Mouse (Mus musculus) ovary, postnatal 36 days (tissue): ENCODE measurements around the gene Abcc2.

Experiments
- DNase-seq: peaks from one replicate; pipeline ENCODE4 v3.0.0; 2022; ENCODE audit warnings: low spot score, mixed read lengths

Gene Abcc2

GRCm38 (mm10) chr19:43852837-43853545 is 71.0 kb downstream of the Abcc2 start:
- no peak for DNase-seq

DNA sequence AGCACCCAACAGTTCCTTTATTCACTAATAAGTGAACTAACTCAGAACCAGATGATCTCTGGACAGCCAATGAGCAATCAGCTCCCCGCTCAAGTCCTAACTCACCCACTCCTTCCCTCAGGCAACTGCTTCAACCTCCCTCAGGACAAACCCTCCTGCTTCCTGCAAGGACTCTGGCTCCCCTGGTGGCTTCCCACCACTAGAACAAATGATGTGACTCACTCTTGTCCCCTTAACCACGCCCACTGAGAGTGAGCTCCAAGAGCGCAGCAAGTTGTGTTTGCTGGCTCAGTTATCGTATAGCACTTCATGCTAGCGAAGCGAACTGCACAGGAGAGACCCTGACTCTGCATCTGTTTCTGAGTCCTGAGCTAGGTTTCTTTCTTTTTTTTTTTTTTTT is 75.4 kb downstream of the Abcc2 start:
- DNase-seq = no peak

- no peak for DNase-seq
Measured at GRCm38 (mm10) chr19:43870418-43870817, 88.4 kb downstream of the Abcc2 start.

DNA sequence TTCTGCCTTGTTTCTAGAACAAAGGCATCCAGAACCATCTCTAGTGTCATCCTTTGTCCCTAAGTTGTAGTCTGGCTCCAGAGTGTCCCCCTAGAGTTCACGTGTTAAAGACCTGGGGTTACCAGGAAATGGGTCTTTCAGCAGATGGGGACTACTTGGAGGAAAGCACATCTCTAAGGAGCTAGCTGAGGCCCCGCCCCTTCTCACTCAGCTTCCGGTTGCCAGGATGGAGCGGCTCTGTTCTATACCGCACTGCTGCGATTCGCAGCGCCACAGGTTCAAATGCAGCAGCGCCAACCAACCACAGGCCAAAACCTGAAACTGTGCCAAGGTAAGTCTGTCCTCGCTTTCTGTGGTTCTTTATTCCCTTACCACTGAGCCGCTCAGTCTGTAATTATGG is 92.4 kb downstream of the Abcc2 start:
- no peak for DNase-seq

DNA sequence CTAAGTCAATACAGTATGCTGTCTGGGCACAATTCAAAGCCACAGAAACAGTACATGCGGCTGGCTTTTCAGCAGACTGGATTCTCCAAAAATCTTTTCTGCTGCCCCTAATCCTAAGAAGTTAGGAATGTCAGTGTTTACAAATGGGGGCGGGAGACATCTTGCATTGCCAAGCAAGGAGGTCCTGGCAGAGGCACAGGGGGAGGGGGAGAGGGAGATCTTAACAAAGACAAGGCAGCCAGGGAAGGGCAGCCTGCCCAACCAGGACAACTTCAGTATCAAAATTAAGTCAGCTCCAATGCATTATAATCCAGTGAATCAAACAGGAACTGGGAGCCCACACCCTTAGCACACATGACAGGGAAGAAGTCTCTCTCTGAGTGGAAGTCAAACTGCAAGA is 94.0 kb downstream of the Abcc2 start:
- no peak for DNase-seq

- DNase-seq = no peak
Measured at GRCm38 (mm10) chr19:43877364-43877763, 95.4 kb downstream of the Abcc2 start.

GRCm38 (mm10) chr19:43878111-43879092 is 96.4 kb downstream of the Abcc2 start:
- DNase-seq = no peak

DNA sequence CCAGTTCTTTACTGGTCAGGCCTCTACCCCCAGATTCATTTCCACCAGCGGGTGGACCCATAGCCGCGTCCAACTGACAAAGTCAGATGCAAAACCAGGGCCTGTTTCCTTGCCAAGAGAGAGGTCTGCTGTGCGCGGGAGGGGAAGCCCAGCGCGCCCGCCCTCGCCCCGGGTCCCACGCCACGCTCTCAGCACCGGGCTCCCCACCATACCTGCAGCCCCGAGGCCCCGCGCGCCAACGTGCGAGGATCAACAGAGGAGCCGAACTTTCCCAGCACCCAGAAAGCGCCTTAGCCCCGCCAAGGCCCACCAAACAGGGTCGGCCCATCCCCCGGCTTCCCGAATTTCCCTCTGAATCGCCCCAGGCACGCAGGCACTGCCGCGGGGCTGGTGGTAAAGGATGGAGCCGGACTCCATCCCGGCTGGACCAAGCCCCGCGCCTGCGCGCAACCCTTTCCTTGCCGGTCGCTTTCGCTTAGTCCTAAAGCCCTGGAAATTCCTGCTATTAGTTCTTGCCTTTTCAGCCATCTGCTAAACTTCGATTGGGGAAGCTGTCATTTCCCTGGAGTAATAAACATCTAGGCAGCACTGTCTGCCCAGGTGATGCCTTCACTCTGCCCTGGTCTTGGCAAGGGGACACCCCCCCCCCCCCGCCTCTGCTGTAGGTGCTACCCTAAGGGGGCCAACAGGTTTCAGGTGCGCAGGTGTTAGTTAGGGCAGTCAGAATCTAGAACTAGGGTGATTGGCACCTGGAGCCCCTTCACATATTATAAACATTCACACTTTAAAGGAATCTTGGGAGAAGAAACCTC is 97.6 kb downstream of the Abcc2 start:
- DNase-seq = peak; percentile 79

DNA sequence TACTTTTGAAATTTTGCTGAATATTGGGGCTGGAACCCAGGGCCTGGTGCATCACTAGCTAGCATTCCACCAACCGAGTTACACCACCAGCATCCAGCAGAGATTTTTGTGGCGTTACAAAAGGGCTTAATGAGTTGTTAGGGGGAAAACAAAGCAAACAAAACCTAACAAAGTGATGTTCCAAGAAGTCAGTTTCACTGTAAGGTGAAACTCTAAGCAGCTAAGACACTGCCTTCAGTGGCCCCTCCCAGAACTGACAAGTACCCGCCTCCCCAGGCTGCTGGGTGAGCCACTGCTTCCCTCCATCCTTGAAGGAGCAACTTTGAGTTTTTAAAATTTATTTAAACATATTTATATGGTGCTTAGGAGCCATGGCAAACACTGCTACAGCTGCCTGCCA is 98.4 kb downstream of the Abcc2 start:
- DNase-seq = no peak

DNA sequence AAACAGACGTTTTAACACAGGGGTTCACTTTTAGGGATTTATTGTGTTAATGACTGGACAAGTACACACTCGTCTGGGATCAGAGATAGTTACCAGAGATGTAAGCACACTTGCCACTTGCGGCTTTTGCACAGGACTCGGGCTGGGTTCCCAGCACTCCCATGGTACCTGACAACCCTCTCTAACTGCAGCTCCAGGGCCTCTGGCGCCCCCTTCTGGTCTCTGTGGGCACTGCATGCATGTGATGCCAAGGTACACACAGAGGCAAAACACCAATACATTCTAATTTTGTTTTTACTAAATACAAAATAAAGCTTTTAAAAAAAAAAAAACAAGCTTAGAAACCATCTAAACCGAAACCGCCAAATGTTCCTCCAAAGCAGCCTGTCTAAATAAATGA is 99.6 kb downstream of the Abcc2 start:
- DNase-seq = no peak

DNA sequence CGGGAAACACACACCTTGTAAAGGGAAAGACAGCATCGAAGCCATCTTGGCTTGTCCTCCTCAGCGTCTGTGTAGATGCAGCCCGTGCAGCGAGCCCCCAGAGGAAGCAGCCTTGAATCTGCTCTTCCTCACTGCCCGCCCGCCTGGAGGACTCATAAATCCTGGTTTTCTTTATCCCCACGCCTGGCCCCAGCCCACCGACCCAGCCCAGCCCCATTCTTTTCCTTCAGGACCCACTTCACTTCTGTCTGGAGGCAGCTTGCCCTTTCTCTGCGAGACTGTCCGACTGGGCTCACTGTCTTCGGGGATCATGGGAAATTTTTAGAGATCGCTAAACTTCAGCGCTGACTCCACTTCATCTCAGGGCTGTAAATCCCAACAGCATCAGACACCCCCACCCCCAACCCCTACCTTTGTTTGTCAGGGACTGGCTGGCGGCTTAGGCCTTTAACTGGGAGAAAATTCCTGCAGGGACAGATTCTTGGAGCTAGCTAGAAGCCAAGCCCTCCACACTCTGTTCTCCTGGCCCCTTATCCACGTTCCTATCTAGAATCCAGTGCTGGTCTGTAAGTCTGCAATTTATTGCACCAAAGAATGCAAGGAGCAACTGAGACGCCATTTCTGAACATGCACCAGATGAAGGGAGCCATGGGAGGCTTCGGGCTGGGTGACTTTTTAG is 101.0 kb downstream of the Abcc2 start:
- no peak for DNase-seq

DNA sequence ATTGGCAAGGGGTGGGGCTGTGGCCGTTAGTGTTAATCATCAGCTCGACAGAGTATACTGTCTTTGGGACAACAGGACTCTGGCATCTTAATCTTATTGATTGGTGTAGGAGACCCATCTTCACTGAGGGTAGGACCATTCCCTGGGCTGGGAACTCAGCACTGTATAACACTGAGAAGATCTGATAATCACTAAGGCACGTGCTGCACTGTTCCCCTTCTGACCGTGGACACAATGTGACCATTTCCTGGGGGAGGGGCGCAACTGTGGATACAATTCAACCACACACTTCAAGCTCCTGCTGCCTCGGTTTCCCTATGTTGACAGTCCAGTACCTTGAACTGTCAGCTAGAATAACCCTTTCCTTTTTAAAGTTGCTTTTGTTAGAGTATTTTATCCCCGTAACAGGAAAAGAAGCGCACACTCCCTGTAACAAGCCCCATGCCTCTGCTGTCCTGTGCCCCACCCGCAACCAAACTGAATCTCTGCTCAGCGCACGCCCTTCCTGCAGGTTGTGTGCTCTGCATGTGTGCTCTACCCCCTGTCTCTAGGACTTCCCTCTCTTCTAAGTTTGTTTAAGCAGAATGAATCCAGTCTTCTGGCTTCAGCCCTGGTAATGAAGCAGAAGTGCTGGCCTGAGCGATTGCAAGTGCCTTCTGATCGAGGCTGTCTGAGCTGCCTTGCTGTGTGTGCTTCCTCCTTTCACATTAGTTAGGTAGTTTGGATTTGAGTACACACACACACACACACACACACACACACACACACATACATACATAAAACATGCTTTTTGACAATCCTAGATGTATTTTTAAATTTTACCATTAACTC is 102.9 kb downstream of the Abcc2 start:
- no peak for DNase-seq

DNA sequence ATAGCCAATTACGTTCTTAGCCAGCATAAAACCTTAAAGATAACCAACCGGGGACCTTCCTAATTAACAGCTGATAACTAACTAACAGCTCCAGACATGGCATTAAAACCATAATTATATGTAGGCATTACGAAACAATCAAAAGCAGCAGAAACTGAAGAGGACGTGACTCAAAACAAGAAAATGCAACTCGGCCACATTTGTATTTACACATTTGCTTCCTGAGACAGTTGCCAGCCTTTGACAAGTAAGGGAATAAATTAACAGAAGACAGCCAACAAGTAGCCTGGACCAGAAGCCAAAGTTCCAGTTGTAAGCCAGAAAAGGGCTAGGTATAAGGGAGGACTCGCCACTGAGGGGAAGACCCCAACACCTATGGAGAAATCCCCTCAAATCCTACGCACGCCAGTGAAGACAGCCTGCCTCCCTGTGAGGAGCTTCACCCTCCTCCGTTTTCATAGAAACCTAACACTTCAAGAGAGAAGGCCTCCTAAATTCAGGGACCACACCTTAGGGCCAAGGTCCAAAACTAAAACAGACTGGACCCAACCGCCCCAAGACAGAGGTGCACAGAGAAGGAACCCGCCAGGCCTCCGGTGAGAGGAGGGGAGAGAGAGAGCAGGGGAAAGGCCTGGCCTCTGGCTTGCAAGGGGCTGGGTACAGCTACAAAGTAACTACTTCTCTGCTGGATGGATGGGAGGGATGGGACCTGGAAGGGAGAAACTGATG is 104.5 kb downstream of the Abcc2 start:
- DNase-seq = no peak

GRCm38 (mm10) chr19:43887242-43887641 is 105.2 kb downstream of the Abcc2 start:
- DNase-seq = no peak

DNA sequence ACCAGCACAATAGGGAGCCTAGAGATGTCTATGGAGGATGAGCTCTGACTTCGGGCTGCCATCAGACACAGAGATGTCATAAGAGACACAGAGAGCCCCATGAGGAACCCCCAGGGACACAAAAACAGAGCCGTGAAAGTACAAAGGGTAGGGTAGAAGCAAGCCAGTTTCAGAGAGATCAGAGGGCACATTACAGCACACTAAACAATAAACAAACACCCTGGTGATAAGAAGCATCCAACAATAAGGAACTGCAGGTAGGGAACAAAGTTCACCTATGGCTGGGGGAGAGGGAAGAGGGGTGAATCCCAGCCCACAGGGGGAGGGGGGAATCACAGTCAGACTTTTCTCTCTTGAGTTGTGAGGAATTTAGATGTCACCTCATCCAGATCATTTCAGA is 105.7 kb downstream of the Abcc2 start:
- no peak for DNase-seq
